In genomic region chr16:35542421-35542780, GRCm38 (mm10) we compare ENCODE assay signal across 9 mouse cellular contexts. TPM values are rescaled to one million over a fixed set of nuclear protein-coding genes. Genes with fewer than 3 reads are reported as not detected.
A peak's percentile ranks its signal among the peaks of the same experiment; 100 is the strongest.
DNase-seq lines count a peak whose midpoint lies in the region; ATAC-seq and TF ChIP-seq lines count a peak whose summit lies in the region.
"Had no signal": no experiment of that assay in that cellular context is flagged by ENCODE, and none has a peak within 500 bp of the region (broad histone marks: within the 10 kb centered on the region; RNA-seq: fewer than 3 reads in every experiment).

No protein-coding gene starts in this region.

- no peak for TF ChIP-seq EP300 in liver, postnatal 0 days (IDR thresholded peaks at IDR 0.05; ENCODE audit: low read depth)

- no peak overlapping the region for H3K9ac ChIP-seq in liver, postnatal 0 days (replicated peaks)
- H3K9ac ChIP-seq: liver, embryonic 14.5 days had no signal

- H3K9me3 ChIP-seq in liver, postnatal 0 days (ENCODE audit: low read length), result no peaks in the 10 kb centered on the region

- H3K4me3 ChIP-seq in gastrocnemius, adult 2 months, result peak overlapping the region; percentile 74
- peak overlapping the region; percentile 75 for H3K4me3 ChIP-seq in testis, adult 2 months (ENCODE audit: control insufficient read depth, low read depth, low read length)
- peak overlapping the region; percentile 41 for H3K4me3 ChIP-seq in liver, postnatal 0 days (ENCODE audit: low read depth, low read length)

- TF ChIP-seq POLR2A in testis, adult 2 months (IDR thresholded peaks at IDR 0.05; ENCODE audit: control insufficient read depth, low read depth, low read length), result no peak

- H3K27ac ChIP-seq in gastrocnemius, adult 2 months, result no peak overlapping the region
- H3K27ac ChIP-seq in testis, adult 2 months (ENCODE audit: control insufficient read depth, insufficient read depth, low read depth, low read length), result no peak overlapping the region
- no peak overlapping the region for H3K27ac ChIP-seq in liver, postnatal 0 days (ENCODE audit: low read depth)
- H3K27ac ChIP-seq: liver, embryonic 14.5 days had no signal

- WGBS in liver, postnatal 0 days (ENCODE audit: insufficient replicate concordance), result 2% methylated on average over 27 of the region's 27 CpGs

- DNase-seq in gastrocnemius, adult 2 months, result no peak
- DNase-seq in gastrocnemius, postnatal 14 days, result no peak
- DNase-seq in testis, postnatal 14 days (ENCODE audit: low spot score), result no peak
- DNase-seq in liver, postnatal 0 days, result no peak
- no peak for DNase-seq in left cerebral cortex, adult 11 months (ENCODE audit: low spot score)
- DNase-seq in gastrocnemius, postnatal 10 days, result no peak
- DNase-seq in yolk sac, embryonic 10.5 days (ENCODE audit: low spot score), result no peak

- H3K27me3 ChIP-seq in testis, adult 2 months (ENCODE audit: control insufficient read depth, insufficient read depth, low read length), result peaks cover 2% of the 10 kb centered on the region
- H3K27me3 ChIP-seq in liver, postnatal 0 days (ENCODE audit: insufficient read depth, low read length), result peaks cover 54% of the 10 kb centered on the region

- no peak for ATAC-seq in liver, postnatal 0 days

- H3K36me3 ChIP-seq in testis, adult 2 months (ENCODE audit: control insufficient read depth, insufficient read depth, low read length), result no peaks in the 10 kb centered on the region
- H3K36me3 ChIP-seq in liver, postnatal 0 days (replicated peaks; ENCODE audit: insufficient read depth, low read length), result no peaks in the 10 kb centered on the region

- H3K4me2 ChIP-seq in liver, postnatal 0 days (ENCODE audit: low read depth, low read length), result peak overlapping the region; percentile 70

- intact Hi-C loops in gastrocnemius, adult 2 months (cut with DNase I), result loop anchor here (2.0 to 10.0 kb wide), 2 partner anchors 224 to 272 kb away; no protein-coding TSS in a partner anchor
- intact Hi-C loops in gastrocnemius, postnatal 14 days (cut with DNase I; ENCODE audit: low total_unique reads), result no loop called here

- H3K4me1 ChIP-seq in testis, adult 2 months (ENCODE audit: control insufficient read depth, insufficient read depth, low read length), result peaks cover 9% of the 10 kb centered on the region
- H3K4me1 ChIP-seq in liver, postnatal 0 days (ENCODE audit: insufficient read depth), result peaks cover 3% of the 10 kb centered on the region; the same call in 1 of the 2 replicates

- TF ChIP-seq CTCF in gastrocnemius, adult 2 months (IDR thresholded peaks at IDR 0.05), result no peak
- no peak for TF ChIP-seq CTCF in testis, adult 2 months (IDR thresholded peaks at IDR 0.05; ENCODE audit: control insufficient read depth, insufficient read depth, insufficient replicate concordance, low read depth, low read length)
- no peak for TF ChIP-seq CTCF in liver, postnatal 0 days (IDR thresholded peaks at IDR 0.05; ENCODE audit: low read depth)

RNA-seq across cellular contexts. Expression of gene Sema5b, which starts 1.5 kb away (rescaled TPM):
- under 1 TPM; 0.22 to 0.26 TPM for total RNA-seq in gastrocnemius, adult 2 months (2021)
- total RNA-seq in gastrocnemius, postnatal 14 days (2021), result 1 to 10 TPM; 1.1 to 2.1 TPM
- polyA plus RNA-seq in testis, adult 2 months (2012; rRNA removed), result 50.7 and 64.3 TPM in 2 replicates
- polyA plus RNA-seq in liver, postnatal 0 days (2015; fragmentation: Nextera tagmentation; extraction: Ambion mirVana), result 0.11 TPM in 2 replicates
- total RNA-seq in gastrocnemius, postnatal 10 days (2021), result 1 to 10 TPM; 1.9 to 4.1 TPM

RNA-seq across cellular contexts. Expression of gene Pdia5, which starts 51.7 kb away (rescaled TPM):
- total RNA-seq in gastrocnemius, adult 2 months (2021), result 1 to 10 TPM; 1.2 to 2.5 TPM
- 1 to 10 TPM; 6.7 TPM for total RNA-seq in gastrocnemius, postnatal 14 days (2021)
- 16.5 and 18.9 TPM in 2 replicates for polyA plus RNA-seq in testis, adult 2 months (2012; rRNA removed)
- polyA plus RNA-seq in liver, postnatal 0 days (2015; fragmentation: Nextera tagmentation; extraction: Ambion mirVana), result 58.7 and 70.5 TPM in 2 replicates
- 10 to 100 TPM in 1 of 2 experiments, 1 to 10 TPM in 1; 7.5 to 12.4 TPM for total RNA-seq in gastrocnemius, postnatal 10 days (2021)
